Mouse (Mus musculus) forebrain, postnatal 0 days (tissue): Measurements from ENCODE around the gene Traf3ip2. TPM values are rescaled to one million over a fixed set of nuclear protein-coding genes. Genes with fewer than 3 reads are reported as not detected.

Experiments used
- ATAC-seq: fragments of 200-750 bp; cut with Nextera tagmentation; 2 replicates; pipeline ENCODE4 v1.8.0; 2017; ENCODE audit warnings: mild to moderate bottlenecking, moderate library complexity
- DNase-seq: peaks from one replicate; pipeline ENCODE4 v3.0.0-alpha.2; 2015
- H3K27ac ChIP-seq: fragments of 300-500 bp; sonication (generic); 2 replicates; pipeline ENCODE4 v1.5.1; 2014; ENCODE audit warnings: low read depth, mild to moderate bottlenecking, antibody characterized with exemption, low read length, moderate library complexity, mixed read lengths
- H3K27me3 ChIP-seq: fragments of 300-500 bp; sonication (generic); 2 replicates; pipeline ENCODE4 v1.6.1; 2014; ENCODE audit warnings: mild to moderate bottlenecking, low read length, mixed read lengths; ENCODE audit not compliant: insufficient read depth
- H3K36me3 ChIP-seq: fragments of 300-500 bp; sonication (generic); 2 replicates; pipeline ENCODE4 v1.6.1; 2014; ENCODE audit warnings: mild to moderate bottlenecking, moderate library complexity; ENCODE audit not compliant: insufficient read depth
- H3K4me1 ChIP-seq: fragments of 300-500 bp; sonication (generic); 2 replicates; pipeline ENCODE4 v1.6.1; 2014; ENCODE audit warnings: antibody characterized with exemption; ENCODE audit not compliant: insufficient read depth
- H3K4me2 ChIP-seq: fragments of 300-500 bp; sonication (generic); 2 replicates; pipeline ENCODE4 v1.6.1; 2014; ENCODE audit warnings: low read depth, mild to moderate bottlenecking, moderate library complexity
- H3K4me3 ChIP-seq: fragments of 300-500 bp; sonication (generic); 2 replicates; pipeline ENCODE4 v1.5.1; 2014; ENCODE audit warnings: low read depth, low read length, mixed read lengths
- H3K9ac ChIP-seq: fragments of 300-500 bp; sonication (generic); 2 replicates; pipeline ENCODE4 v1.6.1; 2014; ENCODE audit warnings: mild to moderate bottlenecking
- H3K9me3 ChIP-seq: fragments of 300-500 bp; sonication (generic); 2 replicates; pipeline ENCODE4 v1.6.1; 2016; ENCODE audit warnings: low read length
- CTCF ChIP-seq: sonication (generic); IDR thresholded peaks from 2 replicates; pipeline ENCODE4 v1.5.1; 2016; ENCODE audit warnings: antibody characterized with exemption, control low read depth, low read depth
- WGBS: fragments of 180-500 bp; shearing (Covaris S2); extraction: QIAGEN DNeasy Blood & Tissue Kit; methylation state at CpG from one replicate; pipeline ENCODE4 v1.1.7; 2014; 5-methylcytosine and 5-hydroxymethylcytosine counted together
- polyA plus RNA-seq: library from polyadenylated mRNA; unstranded; fragments of >200 nt; fragmentation: Nextera tagmentation; extraction: Ambion mirVana; gene quantifications from 2 replicates; pipeline ENCODE4 v1.2.1, GENCODE M21; 2015
- total RNA-seq: library from RNA; depleted of rRNA; stranded (reverse); fragments of >200 nt; gene quantifications from 2 replicates; pipeline ENCODE4 v1.2.3, GENCODE M21; 2014

Traf3ip2 gene
- total and polyA plus RNA-seq, 2 experiments from 2014 or later = 0.24 to 6.0 TPM

GRCm38 (mm10) chr10:39599601-39600000, 13.1 kb upstream of the Traf3ip2 start:
- Histone ChIP-seq H3K4me2 (no peak overlapping the region), H3K36me3 (no peaks in the 10 kb centered on the region), H3K4me1 (peaks cover 13% of the 10 kb centered on the region; the same call in 1 of the 2 replicates), H3K4me3 (no peak overlapping the region), H3K9me3 (peaks cover 6% of the 10 kb centered on the region; the same call in 1 of the 2 replicates), H3K9ac (no peak overlapping the region), H3K27ac (no peak overlapping the region), H3K27me3 (no peaks in the 10 kb centered on the region)
- ATAC-seq (no peak), DNase-seq (no peak)
- WGBS = 96% methylated on average over 4 of the region's 4 CpGs
- TF ChIP-seq CTCF = no peak

GRCm38 (mm10) chr10:39600115-39600514, 12.6 kb upstream of the Traf3ip2 start:
- Histone ChIP-seq H3K4me1 (peaks cover 13% of the 10 kb centered on the region; the same call in 1 of the 2 replicates), H3K4me2 (no peak overlapping the region), H3K9ac (no peak overlapping the region), H3K36me3 (no peaks in the 10 kb centered on the region), H3K27ac (no peak overlapping the region), H3K9me3 (peaks cover 12% of the 10 kb centered on the region), H3K27me3 (no peaks in the 10 kb centered on the region), H3K4me3 (no peak overlapping the region)
- ATAC-seq = no peak
- DNase-seq = no peak
- no peak for TF ChIP-seq CTCF
- WGBS = 76% methylated on average over 1 of the region's 1 CpGs

GRCm38 (mm10) chr10:39601068-39601467, 11.7 kb upstream of the Traf3ip2 start:
- H3K4me1 ChIP-seq = peaks cover 13% of the 10 kb centered on the region; the same call in 1 of the 2 replicates
- no peak overlapping the region for H3K4me2 ChIP-seq
- peaks cover 15% of the 10 kb centered on the region for H3K9me3 ChIP-seq
- DNase-seq (no peak), ATAC-seq (no peak)
- H3K27ac ChIP-seq = no peak overlapping the region
- no peaks in the 10 kb centered on the region for H3K27me3 ChIP-seq
- TF ChIP-seq CTCF = no peak
- 91% methylated on average over 5 of the region's 5 CpGs for WGBS
- no peak overlapping the region for H3K4me3 ChIP-seq
- no peak overlapping the region for H3K9ac ChIP-seq
- H3K36me3 ChIP-seq = no peaks in the 10 kb centered on the region

GRCm38 (mm10) chr10:39606434-39606833, 6.3 kb upstream of the Traf3ip2 start:
- Histone ChIP-seq H3K27ac (no peak overlapping the region), H3K27me3 (no peaks in the 10 kb centered on the region)

GRCm38 (mm10) chr10:39611234-39611633, 1.5 kb upstream of the Traf3ip2 start:
- no peak overlapping the region for H3K4me2 ChIP-seq
- DNase-seq = no peak
- TF ChIP-seq CTCF = no peak
- WGBS = 52% methylated on average over 3 of the region's 3 CpGs
- no peak overlapping the region for H3K9ac ChIP-seq
- no peaks in the 10 kb centered on the region for H3K27me3 ChIP-seq
- no peak for ATAC-seq
- H3K36me3 ChIP-seq = no peaks in the 10 kb centered on the region
- no peak overlapping the region for H3K27ac ChIP-seq
- 0 out of 2 replicates have a peak, but pooled peaks cover 1% of the 10 kb centered on the region for H3K9me3 ChIP-seq
- H3K4me3 ChIP-seq = no peak overlapping the region
- H3K4me1 ChIP-seq = no peaks in the 10 kb centered on the region

More at GRCm38 (mm10) chr10:39606434-39606833, 6.3 kb upstream of the Traf3ip2 start:
- DNase-seq (no peak), ATAC-seq (no peak)
- no peak overlapping the region for H3K4me3 ChIP-seq
- TF ChIP-seq CTCF = no peak
- no peaks in the 10 kb centered on the region for H3K4me1 ChIP-seq
- H3K9me3 ChIP-seq = peaks cover 18% of the 10 kb centered on the region
- H3K9ac ChIP-seq = no peak overlapping the region
- 96% methylated on average over 1 of the region's 1 CpGs for WGBS
- H3K4me2 ChIP-seq = no peak overlapping the region
- H3K36me3 ChIP-seq = no peaks in the 10 kb centered on the region

- DNase-seq (no peak), ATAC-seq (no peak)
- no peaks in the 10 kb centered on the region for H3K4me1 ChIP-seq
- no peak overlapping the region for H3K27ac ChIP-seq
- no peaks in the 10 kb centered on the region for H3K27me3 ChIP-seq
- WGBS = 60% methylated on average over 2 of the region's 2 CpGs
- H3K9ac ChIP-seq = no peak overlapping the region
- no peak overlapping the region for H3K4me2 ChIP-seq
- no peak overlapping the region for H3K4me3 ChIP-seq
- no peaks in the 10 kb centered on the region for H3K36me3 ChIP-seq
- no peaks in the 10 kb centered on the region for H3K9me3 ChIP-seq
- no peak for TF ChIP-seq CTCF
Observed at GRCm38 (mm10) chr10:39612131-39612530, 603 bp upstream of the Traf3ip2 start.

GRCm38 (mm10) chr10:39612989-39613831, 476 bp downstream of the Traf3ip2 start:
- Histone ChIP-seq H3K4me3 (no peak overlapping the region), H3K27me3 (no peaks in the 10 kb centered on the region), H3K9ac (no peak overlapping the region), H3K4me2 (peak overlapping the region; percentile 13; the same call in 1 of the 2 replicates), H3K36me3 (no peaks in the 10 kb centered on the region), H3K9me3 (no peaks in the 10 kb centered on the region), H3K4me1 (no peaks in the 10 kb centered on the region), H3K27ac (0 out of 2 replicates have a peak overlapping the region, but pooled peaks have one; percentile 35)
- no peak for TF ChIP-seq CTCF
- no peak; the same call in 1 of the 2 replicates for ATAC-seq
- DNase-seq = no peak
- 20% methylated on average over 26 of the region's 26 CpGs for WGBS
